Mouse (Mus musculus) liver, embryonic 15.5 days (tissue): Measurements from ENCODE around the gene Dock11. TPM values are rescaled to one million over a fixed set of nuclear protein-coding genes. Genes with fewer than 3 reads are reported as not detected.

ENCODE experiments used
- ATAC-seq: fragments of 200-750 bp; cut with Nextera tagmentation; 2 replicates; pipeline ENCODE4 v1.8.0; 2017; ENCODE audit warnings: moderate number of reproducible peaks, mild to moderate bottlenecking, moderate library complexity; ENCODE audit not compliant: insufficient read depth
- H3K27ac ChIP-seq: fragments of 300-500 bp; sonication (generic); replicated peaks from 2 replicates; pipeline ENCODE4 v1.5.1; 2015; ENCODE audit warnings: mild to moderate bottlenecking, inconsistent platforms
- H3K27me3 ChIP-seq: fragments of 300-500 bp; sonication (generic); 2 replicates; pipeline ENCODE4 v1.6.1; 2015; ENCODE audit warnings: mild to moderate bottlenecking, inconsistent platforms
- H3K36me3 ChIP-seq: fragments of 300-500 bp; sonication (generic); replicated peaks from 2 replicates; pipeline ENCODE4 v1.6.1; 2015; ENCODE audit warnings: moderate library complexity, mild to moderate bottlenecking, inconsistent platforms
- H3K4me1 ChIP-seq: fragments of 300-500 bp; sonication (generic); replicated peaks from 2 replicates; pipeline ENCODE4 v1.6.1; 2015; ENCODE audit warnings: inconsistent platforms
- H3K4me2 ChIP-seq: fragments of 300-500 bp; sonication (generic); 2 replicates; pipeline ENCODE4 v1.6.1; 2015; ENCODE audit warnings: moderate library complexity, mild to moderate bottlenecking, inconsistent platforms
- H3K4me3 ChIP-seq: fragments of 300-500 bp; sonication (generic); replicated peaks from 2 replicates; pipeline ENCODE4 v1.5.1; 2015; ENCODE audit warnings: mild to moderate bottlenecking, inconsistent platforms
- H3K9ac ChIP-seq: fragments of 300-500 bp; sonication (generic); 2 replicates; pipeline ENCODE4 v1.6.1; 2015; ENCODE audit warnings: moderate library complexity, mild to moderate bottlenecking, inconsistent platforms
- H3K9me3 ChIP-seq: fragments of 300-500 bp; sonication (generic); replicated peaks from 2 replicates; pipeline ENCODE4 v1.6.1; 2016; ENCODE audit warnings: inconsistent platforms
- WGBS: fragments of 180-500 bp; shearing (Covaris S2); methylation state at CpG from one replicate; pipeline ENCODE4 v1.1.7; 2015; ENCODE audit warnings: mixed read lengths; ENCODE audit not compliant: insufficient replicate concordance; 5-methylcytosine and 5-hydroxymethylcytosine counted together
- polyA plus RNA-seq: library from polyadenylated mRNA; unstranded; fragments of >200 nt; fragmentation: Nextera tagmentation; extraction: Ambion mirVana; gene quantifications from 2 replicates; pipeline ENCODE4 v1.2.1, GENCODE M21; 2015

Dock11 gene
- polyA plus RNA-seq, 1 experiment from 2014 or later: 2.9 TPM

DNA sequence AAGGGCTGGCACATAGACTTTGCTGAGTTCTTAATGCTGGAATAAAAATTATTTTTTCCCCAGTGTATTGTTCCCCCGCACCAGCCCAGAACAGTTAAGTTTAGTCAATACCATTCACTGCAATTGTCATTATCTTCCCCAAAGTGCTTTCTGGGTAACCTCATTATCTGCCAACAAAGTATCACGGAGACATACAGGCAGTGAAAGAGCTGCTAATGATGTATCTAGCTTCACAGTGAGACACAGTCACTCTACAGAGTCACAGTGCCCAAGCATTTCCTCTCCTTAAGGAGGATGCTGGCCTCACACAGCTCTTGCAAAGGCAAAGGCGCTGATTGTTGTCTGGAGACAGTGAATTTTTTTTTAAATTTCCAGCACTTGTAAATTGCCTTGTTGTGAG lies 63.3 kb downstream of the Dock11 start:
- ATAC-seq: no peak
- H3K4me3 ChIP-seq: no peak overlapping the region
- no peaks in the 10 kb centered on the region for H3K36me3 ChIP-seq
- H3K4me2 ChIP-seq: no peak overlapping the region
- 62% methylated on average over 3 of the region's 3 CpGs for WGBS
- no peak overlapping the region for H3K27ac ChIP-seq
- no peak overlapping the region for H3K9ac ChIP-seq
- no peaks in the 10 kb centered on the region for H3K27me3 ChIP-seq
- no peaks in the 10 kb centered on the region for H3K4me1 ChIP-seq
- H3K9me3 ChIP-seq: no peaks in the 10 kb centered on the region

GRCm38 (mm10) chrX:35952521-35953095 lies 64.0 kb downstream of the Dock11 start:
- no peaks in the 10 kb centered on the region for H3K27me3 ChIP-seq
- no peak for ATAC-seq
- no peak overlapping the region for H3K4me3 ChIP-seq
- no peaks in the 10 kb centered on the region for H3K4me1 ChIP-seq
- no peak overlapping the region for H3K4me2 ChIP-seq
- H3K9me3 ChIP-seq: no peaks in the 10 kb centered on the region
- no peak overlapping the region for H3K27ac ChIP-seq
- no peaks in the 10 kb centered on the region for H3K36me3 ChIP-seq
- 43% methylated on average over 4 of the region's 4 CpGs for WGBS
- H3K9ac ChIP-seq: no peak overlapping the region

DNA sequence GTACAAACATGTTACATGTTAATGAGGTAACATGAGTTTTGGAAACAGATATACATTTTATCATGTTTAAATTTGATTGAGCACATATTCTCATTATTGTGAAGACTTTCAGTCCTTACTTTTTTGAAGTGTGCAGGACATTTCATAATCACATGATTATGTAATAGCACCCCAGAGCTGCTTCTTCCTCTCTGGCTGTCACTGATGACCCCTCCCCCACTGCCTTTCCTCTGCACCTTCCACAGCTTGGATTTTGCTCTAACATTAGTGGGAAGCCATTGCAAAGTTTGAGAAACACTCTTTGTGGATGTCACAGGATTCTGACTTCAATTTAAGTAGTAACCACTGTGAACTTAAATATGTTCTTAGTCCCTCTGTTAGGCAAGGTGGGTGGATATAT lies 67.6 kb downstream of the Dock11 start:
- Histone ChIP-seq H3K27me3 (no peaks in the 10 kb centered on the region), H3K4me3 (no peak overlapping the region), H3K9me3 (no peaks in the 10 kb centered on the region), H3K27ac (no peak overlapping the region), H3K9ac (no peak overlapping the region), H3K4me2 (no peak overlapping the region), H3K4me1 (no peaks in the 10 kb centered on the region), H3K36me3 (no peaks in the 10 kb centered on the region)
- no peak for ATAC-seq

GRCm38 (mm10) chrX:35963087-35963486 lies 74.5 kb downstream of the Dock11 start:
- no peak overlapping the region for H3K9ac ChIP-seq
- ATAC-seq: no peak

GRCm38 (mm10) chrX:35969276-35969675 lies 80.6 kb downstream of the Dock11 start:
- no peak overlapping the region for H3K4me2 ChIP-seq
- no peak overlapping the region for H3K4me3 ChIP-seq
- H3K36me3 ChIP-seq: no peaks in the 10 kb centered on the region
- WGBS: 72% methylated on average over 1 of the region's 1 CpGs
- no peaks in the 10 kb centered on the region for H3K27me3 ChIP-seq
- H3K27ac ChIP-seq: no peak overlapping the region
- no peak overlapping the region for H3K9ac ChIP-seq
- no peaks in the 10 kb centered on the region for H3K9me3 ChIP-seq
- H3K4me1 ChIP-seq: no peaks in the 10 kb centered on the region
- ATAC-seq: no peak

More at GRCm38 (mm10) chrX:35963087-35963486, 74.5 kb downstream of the Dock11 start:
- H3K9me3 ChIP-seq: no peaks in the 10 kb centered on the region
- no peaks in the 10 kb centered on the region for H3K27me3 ChIP-seq
- H3K27ac ChIP-seq: no peak overlapping the region
- H3K4me3 ChIP-seq: no peak overlapping the region
- WGBS: 42% methylated on average over 6 of the region's 6 CpGs
- no peaks in the 10 kb centered on the region for H3K36me3 ChIP-seq
- no peaks in the 10 kb centered on the region for H3K4me1 ChIP-seq
- H3K4me2 ChIP-seq: no peak overlapping the region

- H3K9me3 ChIP-seq: no peaks in the 10 kb centered on the region
- ATAC-seq: no peak
- no peak overlapping the region for H3K27ac ChIP-seq
- no peaks in the 10 kb centered on the region for H3K27me3 ChIP-seq
- H3K4me2 ChIP-seq: no peak overlapping the region
- H3K9ac ChIP-seq: no peak overlapping the region
- no peaks in the 10 kb centered on the region for H3K36me3 ChIP-seq
- no peak overlapping the region for H3K4me3 ChIP-seq
- H3K4me1 ChIP-seq: no peaks in the 10 kb centered on the region
- WGBS: 46% methylated on average over 5 of the region's 5 CpGs
Observed at GRCm38 (mm10) chrX:35976657-35977056, 88.0 kb downstream of the Dock11 start.

GRCm38 (mm10) chrX:35987981-35988380 lies 99.3 kb downstream of the Dock11 start:
- H3K4me3 ChIP-seq: no peak overlapping the region
- ATAC-seq: no peak
- no peak overlapping the region for H3K27ac ChIP-seq
- H3K36me3 ChIP-seq: no peaks in the 10 kb centered on the region
- WGBS: 62% methylated on average over 1 of the region's 1 CpGs
- no peaks in the 10 kb centered on the region for H3K4me1 ChIP-seq
- no peaks in the 10 kb centered on the region for H3K9me3 ChIP-seq
- no peak overlapping the region for H3K4me2 ChIP-seq
- no peak overlapping the region for H3K9ac ChIP-seq
- no peaks in the 10 kb centered on the region for H3K27me3 ChIP-seq

DNA sequence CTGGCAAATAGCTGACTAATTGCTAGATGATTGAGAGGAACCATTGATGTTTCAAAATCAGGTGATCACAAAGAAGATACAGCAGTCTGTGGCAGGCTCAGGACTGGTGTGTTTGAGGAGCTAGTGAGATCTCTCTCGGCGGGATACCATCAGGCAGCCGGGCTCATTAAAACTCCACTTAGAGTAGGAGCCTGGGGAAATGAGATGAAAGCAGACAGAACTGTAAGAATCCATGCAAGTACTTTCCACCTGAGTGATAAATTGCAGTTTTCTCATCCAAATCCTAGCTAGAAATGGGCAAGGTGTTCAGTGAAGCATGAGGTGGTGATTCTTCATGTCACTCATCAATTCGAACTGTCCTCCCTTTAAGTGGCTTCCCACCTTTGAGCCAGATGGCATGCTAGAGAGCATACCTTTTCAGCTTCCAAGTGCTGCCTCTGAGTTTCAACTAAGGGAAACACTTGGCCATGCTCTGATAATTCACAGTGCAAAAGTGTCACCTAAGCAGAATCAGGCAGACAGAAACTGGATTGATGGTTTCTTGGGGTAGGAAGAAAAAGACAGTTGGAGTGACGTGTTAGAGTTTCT lies 102.0 kb downstream of the Dock11 start:
- Histone ChIP-seq H3K27ac (no peak overlapping the region), H3K9me3 (no peaks in the 10 kb centered on the region), H3K4me2 (no peak overlapping the region), H3K27me3 (no peaks in the 10 kb centered on the region), H3K4me1 (no peaks in the 10 kb centered on the region), H3K9ac (no peak overlapping the region), H3K36me3 (no peaks in the 10 kb centered on the region), H3K4me3 (no peak overlapping the region)
- ATAC-seq: no peak
- WGBS: 67% methylated on average over 5 of the region's 5 CpGs

DNA sequence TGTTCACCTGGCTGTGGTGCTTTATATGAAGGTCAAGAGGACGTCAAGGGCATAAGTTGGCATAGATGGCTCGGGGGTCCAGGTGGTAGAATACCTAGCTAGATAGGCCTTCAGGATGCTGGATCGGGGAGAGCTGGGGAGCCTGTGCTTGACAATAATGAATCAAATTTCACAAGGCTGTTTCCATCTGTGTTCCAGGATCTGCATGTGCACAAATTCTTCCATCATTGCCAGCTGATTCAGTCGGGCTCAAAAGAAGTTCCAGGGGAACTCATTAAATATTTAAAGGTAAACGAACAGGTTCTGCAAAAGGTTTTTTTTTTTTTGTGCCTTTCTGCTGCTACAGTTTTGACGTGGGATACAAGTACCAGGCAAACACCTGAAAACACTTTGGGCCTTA lies 105.6 kb downstream of the Dock11 start:
- H3K4me2 ChIP-seq: no peak overlapping the region
- no peak overlapping the region for H3K9ac ChIP-seq
- no peaks in the 10 kb centered on the region for H3K27me3 ChIP-seq
- no peak for ATAC-seq
- H3K36me3 ChIP-seq: no peaks in the 10 kb centered on the region
- H3K9me3 ChIP-seq: no peaks in the 10 kb centered on the region
- no peak overlapping the region for H3K27ac ChIP-seq
- no peak overlapping the region for H3K4me3 ChIP-seq
- no peaks in the 10 kb centered on the region for H3K4me1 ChIP-seq
- 58% methylated on average over 6 of the region's 6 CpGs for WGBS

DNA sequence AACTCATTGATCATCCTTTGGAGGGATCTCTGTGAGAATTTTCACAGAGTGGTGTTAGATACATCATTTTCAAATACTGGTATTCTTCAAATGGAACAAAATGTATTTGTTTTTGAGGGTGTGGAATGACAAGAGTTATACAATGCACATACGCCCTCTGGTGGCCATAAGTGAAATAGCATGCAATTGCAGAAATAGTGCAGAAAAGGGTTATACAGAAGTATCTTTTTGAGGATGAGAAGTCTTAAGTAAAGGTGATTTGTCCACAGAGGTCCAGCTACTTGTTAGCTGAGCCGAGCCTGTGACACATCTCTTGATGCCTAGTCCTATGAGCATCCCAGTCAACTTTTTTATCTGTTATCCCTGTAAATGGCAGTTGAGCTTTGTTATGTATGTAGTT lies 108.4 kb downstream of the Dock11 start:
- no peak for ATAC-seq
- no peak overlapping the region for H3K4me2 ChIP-seq
- WGBS: 6% methylated on average over 2 of the region's 2 CpGs
- no peaks in the 10 kb centered on the region for H3K9me3 ChIP-seq
- no peaks in the 10 kb centered on the region for H3K4me1 ChIP-seq
- H3K4me3 ChIP-seq: no peak overlapping the region
- H3K27me3 ChIP-seq: no peaks in the 10 kb centered on the region
- no peaks in the 10 kb centered on the region for H3K36me3 ChIP-seq
- no peak overlapping the region for H3K9ac ChIP-seq
- H3K27ac ChIP-seq: no peak overlapping the region

DNA sequence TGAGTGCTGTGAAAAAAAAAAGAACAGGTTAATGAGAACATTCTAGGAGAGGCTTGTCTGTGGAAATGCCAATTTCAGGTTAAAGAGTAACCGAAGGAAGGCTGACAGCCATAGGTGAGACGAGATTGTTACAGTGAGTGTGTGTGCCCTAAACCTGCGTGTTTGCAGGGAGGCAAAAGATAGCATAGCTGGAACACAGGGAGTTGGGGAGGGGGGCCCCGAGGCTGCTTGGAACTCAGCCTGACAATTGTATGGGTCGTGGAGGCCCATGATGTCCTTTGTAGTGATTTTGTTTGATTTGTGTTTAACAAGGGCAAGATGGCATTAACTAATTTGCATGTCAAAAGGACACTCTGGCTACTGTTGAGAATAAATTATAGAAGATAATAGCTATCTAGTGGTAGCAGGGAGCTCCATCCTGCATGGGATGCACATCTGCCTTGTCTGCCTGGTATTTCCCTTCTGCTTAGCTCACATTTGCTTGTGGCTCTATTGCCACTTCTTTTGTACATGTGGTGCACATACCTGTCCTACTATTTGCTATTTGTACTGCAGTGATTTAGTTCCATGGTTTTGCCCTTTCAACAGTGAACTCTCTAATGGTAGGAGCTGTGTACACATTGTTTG lies 109.3 kb downstream of the Dock11 start:
- 51% methylated on average over 5 of the region's 5 CpGs for WGBS
- H3K27me3 ChIP-seq: no peaks in the 10 kb centered on the region
- no peak overlapping the region for H3K4me2 ChIP-seq
- H3K27ac ChIP-seq: no peak overlapping the region
- H3K4me3 ChIP-seq: no peak overlapping the region
- ATAC-seq: no peak
- H3K9ac ChIP-seq: no peak overlapping the region
- no peaks in the 10 kb centered on the region for H3K9me3 ChIP-seq
- H3K36me3 ChIP-seq: no peaks in the 10 kb centered on the region
- H3K4me1 ChIP-seq: no peaks in the 10 kb centered on the region

DNA sequence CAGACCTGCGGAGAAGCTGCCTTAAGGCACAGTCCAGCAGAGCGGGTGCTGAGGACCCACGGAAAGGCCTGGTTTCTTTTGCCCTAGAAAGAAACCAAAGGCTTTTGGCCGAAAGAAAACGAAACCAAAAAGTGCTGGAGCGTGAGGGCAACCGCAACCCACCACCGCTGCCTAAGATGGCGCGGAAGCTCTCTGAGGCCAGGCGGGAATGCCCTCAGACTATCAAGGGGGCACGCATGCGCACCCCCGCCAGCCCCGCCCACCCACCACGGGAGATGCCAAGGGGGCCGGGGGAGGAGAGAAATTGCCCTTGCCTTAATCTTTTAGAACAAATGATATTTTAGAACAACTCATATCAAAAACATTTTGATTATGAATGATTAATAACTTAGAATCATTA lies 137.0 kb downstream of the Dock11 start:
- no peak for ATAC-seq
- WGBS: 76% methylated on average over 17 of the region's 17 CpGs
- Histone ChIP-seq H3K9me3 (no peaks in the 10 kb centered on the region), H3K4me1 (no peaks in the 10 kb centered on the region), H3K9ac (no peak overlapping the region), H3K27me3 (no peaks in the 10 kb centered on the region), H3K4me2 (no peak overlapping the region), H3K4me3 (no peak overlapping the region), H3K36me3 (no peaks in the 10 kb centered on the region), H3K27ac (no peak overlapping the region)
